Mouse (Mus musculus) stomach, postnatal 0 days (tissue): ENCODE measurements around the gene Son. TPM values are rescaled to one million over a fixed set of nuclear protein-coding genes. Genes with fewer than 3 reads are reported as not detected.

Experiments used
- ATAC-seq: fragments of 200-750 bp; cut with Nextera tagmentation; 2 replicates; pipeline ENCODE4 v1.8.0; 2017; ENCODE audit not compliant: low FRiP score, low TSS enrichment
- DNase-seq: peaks from one replicate; pipeline ENCODE4 v3.0.0-alpha.2; 2016; ENCODE audit warnings: low spot score
- H3K27ac ChIP-seq: fragments of 300-500 bp; sonication (generic); replicated peaks from 2 replicates; pipeline ENCODE4 v1.5.1; 2014; ENCODE audit warnings: mild to moderate bottlenecking, control low read depth
- H3K27me3 ChIP-seq: fragments of 300-500 bp; sonication (generic); 2 replicates; pipeline ENCODE4 v1.6.1; 2014; ENCODE audit warnings: low read length; ENCODE audit not compliant: control insufficient read depth, insufficient read depth
- H3K36me3 ChIP-seq: fragments of 300-500 bp; sonication (generic); 2 replicates; pipeline ENCODE4 v1.6.1; 2014; ENCODE audit warnings: low read length, mixed read lengths; ENCODE audit not compliant: control insufficient read depth, insufficient read depth
- H3K4me1 ChIP-seq: fragments of 300-500 bp; sonication (generic); replicated peaks from 2 replicates; pipeline ENCODE4 v1.6.1; 2014; ENCODE audit warnings: antibody characterized with exemption; ENCODE audit not compliant: control insufficient read depth, insufficient read depth
- H3K4me2 ChIP-seq: fragments of 300-500 bp; sonication (generic); replicated peaks from 2 replicates; pipeline ENCODE4 v1.6.1; 2014; ENCODE audit warnings: low read depth, mild to moderate bottlenecking, control low read depth, moderate library complexity
- H3K4me3 ChIP-seq: fragments of 300-500 bp; sonication (generic); 2 replicates; pipeline ENCODE4 v1.5.1; 2014; ENCODE audit warnings: low read depth, low read length, control low read depth
- H3K9ac ChIP-seq: fragments of 300-500 bp; sonication (generic); 2 replicates; pipeline ENCODE4 v1.6.1; 2014; ENCODE audit warnings: mild to moderate bottlenecking, low read length, control low read depth, mixed read lengths
- H3K9me3 ChIP-seq: fragments of 300-500 bp; sonication (generic); 2 replicates; pipeline ENCODE4 v1.6.1; 2016; ENCODE audit warnings: low read length; ENCODE audit not compliant: control insufficient read depth
- CTCF ChIP-seq: IDR thresholded peaks from 2 replicates; pipeline ENCODE4 v1.5.1; 2016; ENCODE audit warnings: antibody characterized with exemption, low read depth, mild to moderate bottlenecking, moderate library complexity
- EP300 ChIP-seq: optimal IDR thresholded peaks from 2 replicates; pipeline ENCODE3; 2016; ENCODE audit warnings: antibody characterized with exemption
- WGBS: fragments of 180-500 bp; shearing (Covaris S2); extraction: QIAGEN DNeasy Blood & Tissue Kit; methylation state at CpG from one replicate; pipeline ENCODE4 v1.1.7; 2014; 5-methylcytosine and 5-hydroxymethylcytosine counted together
- polyA plus RNA-seq: library from polyadenylated mRNA; unstranded; fragments of >200 nt; fragmentation: Nextera tagmentation; extraction: Ambion mirVana; gene quantifications from 2 replicates; pipeline ENCODE4 v1.2.1, GENCODE M21; 2015

Son gene
- polyA plus RNA-seq, 1 experiment from 2014 or later, result 62.3 TPM

DNA sequence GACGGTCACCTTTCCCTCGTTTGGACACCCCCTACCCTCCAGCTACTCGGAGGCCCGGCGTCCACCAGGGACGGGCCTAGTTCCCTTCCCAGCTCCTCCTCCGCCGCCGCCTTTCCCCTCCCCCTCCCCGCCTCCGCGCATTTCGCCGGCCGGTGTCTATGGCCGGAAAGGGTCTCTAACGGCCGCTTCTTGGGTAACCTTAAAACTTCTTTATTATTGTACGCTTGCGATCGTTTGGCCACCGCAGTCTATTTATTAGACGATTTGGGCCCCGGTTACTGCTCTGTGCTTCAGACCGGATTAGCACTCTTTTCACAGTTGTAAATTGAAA lies 879 bp downstream of the Son start:
- Histone ChIP-seq H3K4me3 (peak overlapping the region; percentile 78), H3K27me3 (no peaks in the 10 kb centered on the region), H3K4me2 (peak overlapping the region; percentile 66), H3K27ac (peak overlapping the region; percentile 100), H3K36me3 (peaks cover 6% of the 10 kb centered on the region; the same call in 1 of the 2 replicates), H3K4me1 (no peaks in the 10 kb centered on the region), H3K9ac (peak overlapping the region; percentile 92), H3K9me3 (no peaks in the 10 kb centered on the region)
- peak; percentile 55 for ATAC-seq
- under 1% methylated on average over 25 of the region's 25 CpGs for WGBS
- TF ChIP-seq CTCF (no peak), EP300 (peak; percentile 10)
- DNase-seq, result peak; percentile 84

DNA sequence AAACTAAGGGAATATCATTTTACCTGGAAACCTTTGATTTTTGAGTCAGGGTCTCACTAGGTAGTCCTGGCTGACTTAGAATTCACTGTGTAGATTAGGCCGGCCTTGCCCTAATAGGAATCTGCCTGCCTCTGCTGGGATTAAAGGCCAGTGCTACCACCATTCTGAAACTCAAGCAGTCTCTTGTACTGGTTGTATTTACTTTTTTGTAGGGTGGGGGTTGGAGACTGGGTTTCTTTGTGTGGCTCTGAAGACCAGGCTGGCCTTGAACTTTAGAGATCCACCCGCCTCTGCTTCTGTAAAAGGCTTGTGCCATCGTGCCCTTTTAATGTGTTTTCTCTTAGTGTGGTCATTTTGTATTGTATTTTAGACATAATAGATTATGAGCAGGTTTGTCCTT lies 1.9 kb downstream of the Son start:
- H3K9ac ChIP-seq, result 0 out of 2 replicates have a peak overlapping the region, but pooled peaks have one; percentile 27
- no peaks in the 10 kb centered on the region for H3K4me1 ChIP-seq
- no peaks in the 10 kb centered on the region for H3K27me3 ChIP-seq
- H3K36me3 ChIP-seq, result peaks cover 10% of the 10 kb centered on the region; the same call in 1 of the 2 replicates
- peak overlapping the region; percentile 46 for H3K4me2 ChIP-seq
- WGBS, result 41% methylated on average over 3 of the region's 3 CpGs
- no peak overlapping the region for H3K27ac ChIP-seq
- no peak for TF ChIP-seq CTCF
- no peak for TF ChIP-seq EP300
- H3K9me3 ChIP-seq, result no peaks in the 10 kb centered on the region
- no peak for ATAC-seq
- H3K4me3 ChIP-seq, result peak overlapping the region; percentile 30
- no peak for DNase-seq

DNA sequence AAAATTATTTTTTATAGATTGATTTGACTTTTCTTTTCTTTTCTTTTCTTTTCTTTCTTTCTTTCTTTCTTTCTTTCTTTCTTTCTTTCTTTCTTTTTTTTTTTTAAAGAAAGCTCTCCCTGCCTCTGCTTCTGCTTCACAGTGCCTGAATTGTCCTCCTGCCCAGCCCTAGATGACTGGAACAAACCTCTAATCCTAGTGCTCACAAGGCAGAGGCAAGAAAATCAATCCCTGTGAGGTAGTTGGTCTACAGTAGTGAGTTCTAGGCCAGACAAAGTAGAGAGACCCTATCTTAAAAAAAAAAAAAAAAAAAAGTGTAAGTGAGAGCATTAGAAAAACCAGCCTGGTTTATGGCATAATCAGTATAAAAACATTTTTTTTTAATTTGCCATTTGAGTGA lies 2.5 kb downstream of the Son start:
- no peaks in the 10 kb centered on the region for H3K27me3 ChIP-seq
- ATAC-seq (no peak), DNase-seq (no peak)
- no peak overlapping the region for H3K4me2 ChIP-seq
- H3K4me3 ChIP-seq, result no peak overlapping the region
- no peaks in the 10 kb centered on the region for H3K9me3 ChIP-seq
- TF ChIP-seq EP300, result no peak
- no peak for TF ChIP-seq CTCF
- no peak overlapping the region for H3K27ac ChIP-seq
- H3K9ac ChIP-seq, result no peak overlapping the region
- peaks cover 11% of the 10 kb centered on the region for H3K36me3 ChIP-seq
- no peaks in the 10 kb centered on the region for H3K4me1 ChIP-seq

DNA sequence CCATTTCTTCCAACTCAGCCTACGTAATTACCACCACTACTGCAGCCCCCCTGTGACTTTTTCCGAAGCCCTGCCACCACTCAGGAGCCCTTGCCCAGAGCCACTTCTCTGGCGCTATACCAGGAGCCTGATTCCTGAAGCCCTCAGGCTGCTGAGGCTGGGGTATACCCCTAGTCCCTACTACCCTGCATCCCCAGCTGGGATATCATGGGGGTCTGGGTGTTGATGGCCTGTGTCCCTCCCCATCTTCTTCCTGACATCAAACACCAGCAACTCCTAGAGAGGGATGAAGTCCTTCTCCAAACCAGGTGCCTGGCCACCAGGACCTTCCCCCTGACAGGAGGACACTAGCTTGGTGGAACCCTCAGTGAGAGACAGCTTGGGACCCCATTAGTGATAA lies 4.9 kb downstream of the Son start:
- Histone ChIP-seq H3K9ac (no peak overlapping the region), H3K4me3 (no peak overlapping the region), H3K36me3 (peaks cover 34% of the 10 kb centered on the region), H3K4me2 (no peak overlapping the region), H3K4me1 (no peaks in the 10 kb centered on the region), H3K27ac (no peak overlapping the region), H3K9me3 (no peaks in the 10 kb centered on the region), H3K27me3 (no peaks in the 10 kb centered on the region)
- no peak for TF ChIP-seq EP300
- TF ChIP-seq CTCF, result no peak
- WGBS, result 81% methylated on average over 3 of the region's 3 CpGs
- DNase-seq (no peak), ATAC-seq (no peak)

DNA sequence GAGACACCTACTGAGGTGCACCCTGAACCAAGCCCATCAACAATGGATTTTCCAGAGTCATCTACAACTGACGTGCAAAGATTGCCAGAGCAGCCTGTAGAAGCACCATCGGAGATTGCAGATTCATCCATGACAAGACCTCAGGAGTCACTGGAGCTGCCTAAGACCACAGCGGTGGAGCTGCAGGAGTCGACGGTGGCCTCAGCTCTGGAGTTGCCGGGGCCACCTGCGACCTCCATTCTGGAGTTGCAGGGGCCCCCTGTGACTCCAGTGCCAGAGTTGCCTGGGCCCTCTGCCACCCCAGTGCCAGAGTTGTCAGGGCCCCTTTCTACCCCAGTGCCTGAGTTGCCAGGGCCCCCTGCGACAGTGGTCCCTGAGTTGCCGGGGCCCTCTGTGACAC lies 8.0 kb downstream of the Son start:
- no peak for DNase-seq
- WGBS, result 99% methylated on average over 9 of the region's 9 CpGs
- TF ChIP-seq CTCF (no peak), EP300 (no peak)

DNA sequence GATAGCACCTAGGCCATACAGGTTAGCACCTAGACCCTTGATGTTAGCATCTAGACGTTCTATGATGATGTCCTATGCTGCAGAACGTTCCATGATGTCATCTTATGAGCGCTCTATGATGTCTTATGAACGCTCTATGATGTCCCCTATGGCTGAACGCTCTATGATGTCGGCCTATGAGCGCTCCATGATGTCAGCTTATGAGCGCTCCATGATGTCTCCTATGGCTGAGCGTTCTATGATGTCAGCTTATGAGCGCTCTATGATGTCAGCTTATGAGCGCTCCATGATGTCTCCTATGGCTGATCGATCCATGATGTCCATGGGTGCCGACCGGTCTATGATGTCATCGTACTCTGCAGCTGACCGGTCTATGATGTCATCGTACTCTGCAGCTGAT lies 10.0 kb downstream of the Son start:
- Histone ChIP-seq H3K9ac (no peak overlapping the region), H3K27ac (no peak overlapping the region), H3K36me3 (peaks cover 63% of the 10 kb centered on the region), H3K4me3 (no peak overlapping the region), H3K4me1 (no peaks in the 10 kb centered on the region), H3K4me2 (no peak overlapping the region), H3K9me3 (no peaks in the 10 kb centered on the region), H3K27me3 (no peaks in the 10 kb centered on the region)
- TF ChIP-seq EP300 (no peak), CTCF (no peak)
- 98% methylated on average over 17 of the region's 17 CpGs for WGBS
- ATAC-seq (peak; percentile 56), DNase-seq (no peak)

More for the DNA sequence above, 8.0 kb downstream of the Son start:
- no peak for ATAC-seq
- Histone ChIP-seq H3K9me3 (no peaks in the 10 kb centered on the region), H3K27me3 (no peaks in the 10 kb centered on the region), H3K4me2 (no peak overlapping the region), H3K27ac (no peak overlapping the region), H3K9ac (no peak overlapping the region), H3K36me3 (peaks cover 62% of the 10 kb centered on the region), H3K4me3 (no peak overlapping the region), H3K4me1 (no peaks in the 10 kb centered on the region)
